In the genomic region with DNA sequence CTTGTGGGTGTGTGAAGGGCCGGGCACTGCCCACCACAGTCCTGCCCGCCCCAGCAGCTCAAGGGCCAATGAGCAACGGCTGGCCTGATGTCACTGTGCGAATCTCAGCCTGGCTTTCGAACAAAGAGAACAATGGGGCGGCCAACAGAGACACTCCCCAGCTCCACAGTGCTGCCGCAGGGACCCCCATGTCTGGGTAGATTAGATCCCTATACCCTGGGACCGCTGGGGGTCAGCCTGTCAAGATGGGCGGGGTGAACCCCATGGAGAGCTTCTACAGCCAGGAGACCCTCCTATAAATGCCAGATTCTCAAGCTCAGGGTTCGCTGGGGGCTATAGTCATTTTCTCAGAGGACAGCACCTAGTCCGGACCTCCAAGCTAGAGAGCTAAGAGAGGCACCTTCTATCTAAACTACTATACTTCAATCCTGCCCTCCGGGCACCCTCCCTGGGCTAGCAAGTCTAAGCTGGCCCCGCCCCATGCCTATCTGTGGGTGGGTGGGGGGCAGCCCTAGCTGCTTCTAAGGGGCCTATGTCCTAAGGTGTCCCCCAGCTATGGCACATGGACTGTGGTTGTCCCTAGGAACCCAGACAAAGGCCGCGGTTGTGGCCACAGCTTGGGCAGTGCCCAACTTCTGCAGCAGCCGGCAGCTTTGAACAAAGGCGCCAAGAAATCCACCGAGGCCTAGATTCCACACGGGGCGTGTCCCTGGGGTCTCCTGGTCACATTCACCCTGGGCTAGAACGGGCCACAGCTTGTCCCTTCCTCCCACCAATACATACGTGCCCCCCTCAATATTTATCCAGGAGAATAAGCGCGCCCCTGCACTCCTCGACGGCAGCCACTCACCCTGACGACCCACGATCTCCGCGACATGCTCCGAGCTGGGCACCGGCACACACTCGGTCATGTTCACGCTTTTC, we compare ENCODE assay signal across 8 mouse cellular contexts. TPM values are rescaled to one million over a fixed set of nuclear protein-coding genes. Genes with fewer than 3 reads are reported as not detected.
DNase-seq lines count a peak whose midpoint lies in the region; ATAC-seq and TF ChIP-seq lines count a peak whose summit lies in the region.

No protein-coding gene starts in this region.

- no peaks in the 10 kb centered on the region for H3K27me3 ChIP-seq in heart, embryonic 12.5 days (replicated peaks)
- H3K27me3 ChIP-seq in forebrain, embryonic 15.5 days, result no peaks in the 10 kb centered on the region
- H3K27me3 ChIP-seq in limb, embryonic 14.5 days (ENCODE audit: control insufficient read depth, insufficient read depth, low read length), result no peaks in the 10 kb centered on the region

- H3K27ac ChIP-seq in heart, embryonic 12.5 days (ENCODE audit: poor library complexity, severe bottlenecking), result peak overlapping the region; percentile 68
- peak overlapping the region; percentile 95 for H3K27ac ChIP-seq in forebrain, embryonic 15.5 days (replicated peaks)
- peak overlapping the region; percentile 87 for H3K27ac ChIP-seq in limb, embryonic 14.5 days (replicated peaks; ENCODE audit: low read depth, low read length)

- 0 out of 2 replicates have a peak, but pooled peaks have one; percentile 12 for TF ChIP-seq POLR2A in limb, embryonic 14.5 days (IDR thresholded peaks at IDR 0.05; ENCODE audit: borderline replicate concordance, extremely low read depth, insufficient read depth, insufficient read length)

- peak; percentile 37 for ATAC-seq in heart, embryonic 12.5 days (ENCODE audit: insufficient number of reproducible peaks, low FRiP score)
- ATAC-seq in forebrain, embryonic 15.5 days (replicated peaks), result peak; percentile 77
- peak; percentile 45 for ATAC-seq in limb, embryonic 14.5 days (ENCODE audit: low FRiP score, low read depth)

- peak overlapping the region; percentile 95 for H3K4me2 ChIP-seq in heart, embryonic 12.5 days
- H3K4me2 ChIP-seq in forebrain, embryonic 15.5 days (replicated peaks), result peak overlapping the region; percentile 83
- peak overlapping the region; percentile 90 for H3K4me2 ChIP-seq in limb, embryonic 14.5 days (replicated peaks; ENCODE audit: low read depth, low read length, severe bottlenecking)

- H3K4me3 ChIP-seq in heart, embryonic 12.5 days, result peak overlapping the region; percentile 94
- H3K4me3 ChIP-seq in forebrain, embryonic 15.5 days, result peak overlapping the region; percentile 81
- H3K4me3 ChIP-seq in limb, embryonic 14.5 days (replicated peaks; ENCODE audit: low read length), result peak overlapping the region; percentile 87

- 1% methylated on average over 34 of the region's 34 CpGs for WGBS in heart, embryonic 12.5 days
- WGBS in forebrain, embryonic 15.5 days, result under 1% methylated on average over 34 of the region's 34 CpGs
- 1% methylated on average over 31 of the region's 34 CpGs for WGBS in limb, embryonic 14.5 days

- intact Hi-C loops in heart, postnatal 36 days (cut with DNase I), result loop anchor here (5.0 kb wide), 1 partner anchor 46 kb away; a partner anchor contains a TSS

- H3K36me3 ChIP-seq in heart, embryonic 12.5 days, result peaks cover 49% of the 10 kb centered on the region
- peaks cover 36% of the 10 kb centered on the region for H3K36me3 ChIP-seq in forebrain, embryonic 15.5 days
- peaks cover 41% of the 10 kb centered on the region for H3K36me3 ChIP-seq in limb, embryonic 14.5 days (ENCODE audit: control insufficient read depth, insufficient read depth, low read length)

- peaks cover 38% of the 10 kb centered on the region for H3K4me1 ChIP-seq in heart, embryonic 12.5 days (replicated peaks)
- H3K4me1 ChIP-seq in forebrain, embryonic 15.5 days, result peaks cover 40% of the 10 kb centered on the region
- peaks cover 23% of the 10 kb centered on the region for H3K4me1 ChIP-seq in limb, embryonic 14.5 days (ENCODE audit: control insufficient read depth, insufficient read depth, low read length)

- no peak for DNase-seq in heart, postnatal 36 days
- DNase-seq in NIH3T3 (ENCODE audit: low read depth), result peak; percentile 71
- DNase-seq in limb, embryonic 14.5 days (ENCODE audit: low spot score), result peak; percentile 64
- peak; percentile 78 for DNase-seq in neural tube, embryonic 10.5 days (ENCODE audit: extremely low spot score, low spot score)
- DNase-seq in thymus, adult 18-20 months, result no peak
- DNase-seq in testis, postnatal 14 days (ENCODE audit: low spot score), result no peak

- H3K9ac ChIP-seq in heart, embryonic 12.5 days, result peak overlapping the region; percentile 98
- H3K9ac ChIP-seq in forebrain, embryonic 15.5 days (replicated peaks), result peak overlapping the region; percentile 97
- peak overlapping the region; percentile 89 for H3K9ac ChIP-seq in limb, embryonic 14.5 days (ENCODE audit: low read depth, low read length, severe bottlenecking)

- H3K9me3 ChIP-seq in heart, embryonic 12.5 days (replicated peaks), result no peaks in the 10 kb centered on the region
- H3K9me3 ChIP-seq in forebrain, embryonic 15.5 days, result no peaks in the 10 kb centered on the region
- H3K9me3 ChIP-seq in limb, embryonic 14.5 days (ENCODE audit: control insufficient read depth, low read length), result no peaks in the 10 kb centered on the region

RNA-seq across cellular contexts. Expression of a gene that starts 1.4 kb away (rescaled TPM):
- 6.1 and 6.2 TPM in 2 replicates for polyA plus RNA-seq in heart, embryonic 12.5 days (2016; fragmentation: Nextera tagmentation; extraction: Ambion mirVana)
- total RNA-seq in heart, postnatal 36 days (2021), result 1 to 10 TPM; 8.1 to 8.6 TPM
- 22.0 and 22.7 TPM in 2 replicates for polyA plus RNA-seq in forebrain, embryonic 15.5 days (2015; fragmentation: Nextera tagmentation; extraction: Ambion mirVana)
- polyA plus RNA-seq in limb, embryonic 14.5 days (2012; rRNA removed), result 44.0 and 60.0 TPM in 2 replicates
- 8.2 and 9.0 TPM in 2 replicates for polyA plus RNA-seq in limb, embryonic 14.5 days (2014; fragmentation: Nextera tagmentation; extraction: Ambion mirVana)

RNA-seq across cellular contexts. Expression of a gene that starts 13.3 kb away (rescaled TPM):
- 176 and 181 TPM in 2 replicates for polyA plus RNA-seq in heart, embryonic 12.5 days (2016; fragmentation: Nextera tagmentation; extraction: Ambion mirVana)
- 10 to 100 TPM; 82.1 to 82.2 TPM for total RNA-seq in heart, postnatal 36 days (2021)
- polyA plus RNA-seq in forebrain, embryonic 15.5 days (2015; fragmentation: Nextera tagmentation; extraction: Ambion mirVana), result 281 and 295 TPM in 2 replicates
- polyA plus RNA-seq in limb, embryonic 14.5 days (2012; rRNA removed), result 267 and 270 TPM in 2 replicates
- polyA plus RNA-seq in limb, embryonic 14.5 days (2014; fragmentation: Nextera tagmentation; extraction: Ambion mirVana), result 196 and 214 TPM in 2 replicates

RNA-seq across cellular contexts. Expression of a gene that starts 20.6 kb away (rescaled TPM):
- 951 and 1,026 TPM in 2 replicates for polyA plus RNA-seq in heart, embryonic 12.5 days (2016; fragmentation: Nextera tagmentation; extraction: Ambion mirVana)
- total RNA-seq in heart, postnatal 36 days (2021), result 1,000 to 10,000 TPM; 1,920 to 2,020 TPM
- 551 and 574 TPM in 2 replicates for polyA plus RNA-seq in forebrain, embryonic 15.5 days (2015; fragmentation: Nextera tagmentation; extraction: Ambion mirVana)
- 572 and 718 TPM in 2 replicates for polyA plus RNA-seq in limb, embryonic 14.5 days (2012; rRNA removed)
- polyA plus RNA-seq in limb, embryonic 14.5 days (2014; fragmentation: Nextera tagmentation; extraction: Ambion mirVana), result 617 and 707 TPM in 2 replicates

RNA-seq across cellular contexts. Expression of a gene that starts 29.8 kb away (rescaled TPM):
- polyA plus RNA-seq in heart, embryonic 12.5 days (2016; fragmentation: Nextera tagmentation; extraction: Ambion mirVana), result not detected in 2 replicates
- under 1 TPM; 0.49 to 0.64 TPM for total RNA-seq in heart, postnatal 36 days (2021)
- polyA plus RNA-seq in forebrain, embryonic 15.5 days (2015; fragmentation: Nextera tagmentation; extraction: Ambion mirVana), result 2.2 and 2.7 TPM in 2 replicates
- polyA plus RNA-seq in limb, embryonic 14.5 days (2012; rRNA removed), result 1.8 and 1.9 TPM in 2 replicates
- polyA plus RNA-seq in limb, embryonic 14.5 days (2014; fragmentation: Nextera tagmentation; extraction: Ambion mirVana), result 0.48 and 0.88 TPM in 2 replicates

RNA-seq across cellular contexts. Expression of a gene that starts 37.9 kb away (rescaled TPM):
- polyA plus RNA-seq in heart, embryonic 12.5 days (2016; fragmentation: Nextera tagmentation; extraction: Ambion mirVana), result 5.3 and 6.7 TPM in 2 replicates
- 10 to 100 TPM; 75.9 to 83.8 TPM for total RNA-seq in heart, postnatal 36 days (2021)
- polyA plus RNA-seq in forebrain, embryonic 15.5 days (2015; fragmentation: Nextera tagmentation; extraction: Ambion mirVana), result 0.32 and 0.61 TPM in 2 replicates
- 16.5 and 21.9 TPM in 2 replicates for polyA plus RNA-seq in limb, embryonic 14.5 days (2012; rRNA removed)
- 6.5 and 6.7 TPM in 2 replicates for polyA plus RNA-seq in limb, embryonic 14.5 days (2014; fragmentation: Nextera tagmentation; extraction: Ambion mirVana)

Comparison
In these comparisons a context has a peak if more than half of its experiments do, and no peak if none do; other contexts are left out.
1. DNase-seq: peak in NIH3T3 (single experiment), limb, embryonic 14.5 days (single experiment) and neural tube, embryonic 10.5 days (single experiment); none in heart, postnatal 36 days (0 of 2), thymus, adult 18-20 months (0 of 2) and testis, postnatal 14 days (single experiment).
2. Peak in every context shown above with its lines, with median percentiles within 50 percentile points of each other: ATAC-seq, H3K27ac ChIP-seq, H3K4me2 ChIP-seq, H3K4me3 ChIP-seq and H3K9ac ChIP-seq.